In genomic region chr4:134237582-134238278, GRCm38 (mm10) we compare ENCODE assay signal across 10 mouse cellular contexts. TPM values are rescaled to one million over a fixed set of nuclear protein-coding genes. Genes with fewer than 3 reads are reported as not detected.
DNase-seq lines count a peak whose midpoint lies in the region; ATAC-seq and TF ChIP-seq lines count a peak whose summit lies in the region.
"Had no signal": no experiment of that assay in that cellular context is flagged by ENCODE, and none has a peak within 500 bp of the region (broad histone marks: within the 10 kb centered on the region; RNA-seq: fewer than 3 reads in every experiment).

No protein-coding gene starts in this region.

- DNase-seq in gastrocnemius, adult 18-20 months (ENCODE audit: low spot score) = peak; percentile 75
- no peak for DNase-seq in gastrocnemius, postnatal 4 days (ENCODE audit: low spot score in 2 of 2)
- DNase-seq in lung, embryonic 14.5 days = no peak
- DNase-seq in lung, postnatal 4 days = no peak
- DNase-seq in limb, embryonic 10.5 days (ENCODE audit: low spot score) = no peak
- DNase-seq in skeletal muscle tissue, adult 2 months (ENCODE audit: low read depth, low spot score) = peak; percentile 70
- DNase-seq in c-Kit-positive CD71-positive TER-119-positive erythroid progenitor cells, embryonic 14.5 days (ENCODE audit: low spot score) = no peak
- no peak for DNase-seq in layer of hippocampus, adult 9-10 months (ENCODE audit: low spot score)

- peak; percentile 50; the same call in 1 of the 2 replicates for ATAC-seq in lung, embryonic 14.5 days (ENCODE audit: insufficient read depth)

- no peak for TF ChIP-seq CTCF in lung, embryonic 14.5 days (IDR thresholded peaks at IDR 0.05; ENCODE audit: low read depth)

- peak overlapping the region; percentile 46; the same call in 1 of the 2 replicates for H3K27ac ChIP-seq in lung, embryonic 14.5 days (ENCODE audit: low read depth)
- H3K27ac ChIP-seq in limb, embryonic 10.5 days = peak overlapping the region; percentile 56; the same call in 1 of the 2 replicates

- peak overlapping the region; percentile 39 for H3K4me3 ChIP-seq in lung, embryonic 14.5 days (ENCODE audit: low read depth, low read length)
- H3K4me3 ChIP-seq in limb, embryonic 10.5 days = peak overlapping the region; percentile 40

- H3K27me3 ChIP-seq in lung, embryonic 14.5 days (ENCODE audit: insufficient read depth, low read length) = no peaks in the 10 kb centered on the region; the same call in 1 of the 2 replicates
- H3K27me3 ChIP-seq in limb, embryonic 10.5 days (ENCODE audit: low read depth, poor library complexity, severe bottlenecking) = peaks cover 47% of the 10 kb centered on the region

- H3K4me1 ChIP-seq in lung, embryonic 14.5 days (ENCODE audit: insufficient read depth) = no peaks in the 10 kb centered on the region
- peaks cover 16% of the 10 kb centered on the region for H3K4me1 ChIP-seq in limb, embryonic 10.5 days

- H3K9me3 ChIP-seq in lung, embryonic 14.5 days (ENCODE audit: low read depth, low read length) = no peaks in the 10 kb centered on the region
- no peaks in the 10 kb centered on the region for H3K9me3 ChIP-seq in limb, embryonic 10.5 days (replicated peaks)

- H3K4me2 ChIP-seq in lung, embryonic 14.5 days = peak overlapping the region; percentile 56

- WGBS in lung, embryonic 14.5 days = 11% methylated on average over 19 of the region's 19 CpGs
- WGBS in limb, embryonic 10.5 days = 19% methylated on average over 19 of the region's 19 CpGs

- H3K9ac ChIP-seq in lung, embryonic 14.5 days = peak overlapping the region; percentile 43

- no peaks in the 10 kb centered on the region for H3K36me3 ChIP-seq in lung, embryonic 14.5 days (ENCODE audit: insufficient read depth)
- H3K36me3 ChIP-seq in limb, embryonic 10.5 days = no peaks in the 10 kb centered on the region; the same call in 1 of the 2 replicates

RNA-seq across cellular contexts. Expression of gene Cnksr1, which starts 0.5 kb away (rescaled TPM):
- total RNA-seq in gastrocnemius, adult 18-20 months (2021) = 10 to 100 TPM; 44.4 to 65.0 TPM
- total RNA-seq in gastrocnemius, postnatal 4 days (2021) = 1 to 10 TPM; 1.8 to 2.3 TPM
- 6.2 TPM in 2 replicates for polyA plus RNA-seq in lung, embryonic 14.5 days (2014; fragmentation: Nextera tagmentation; extraction: Ambion mirVana)
- 0.76 and 1.1 TPM in 2 replicates for polyA plus RNA-seq in limb, embryonic 10.5 days (2016; fragmentation: Nextera tagmentation; extraction: Ambion mirVana)

RNA-seq across cellular contexts. Expression of gene E130218I03Rik, which starts 5.7 kb away (rescaled TPM):
- under 1 TPM; 0.69 to 0.73 TPM for total RNA-seq in gastrocnemius, adult 18-20 months (2021)
- total RNA-seq in gastrocnemius, postnatal 4 days (2021) = not detected
- 0.29 and 0.41 TPM in 2 replicates for polyA plus RNA-seq in lung, embryonic 14.5 days (2014; fragmentation: Nextera tagmentation; extraction: Ambion mirVana)
- polyA plus RNA-seq in limb, embryonic 10.5 days (2016; fragmentation: Nextera tagmentation; extraction: Ambion mirVana) = 0.60 and 0.79 TPM in 2 replicates
- total RNA-seq: left cerebral cortex, adult 18-20 months had no signal

RNA-seq across cellular contexts. Expression of gene Zfp593, which starts 7.7 kb away (rescaled TPM):
- total RNA-seq in gastrocnemius, adult 18-20 months (2021) = 1 to 10 TPM; 4.7 to 5.7 TPM
- 1 to 10 TPM; 5.8 to 6.1 TPM for total RNA-seq in gastrocnemius, postnatal 4 days (2021)
- 16.4 and 17.5 TPM in 2 replicates for polyA plus RNA-seq in lung, embryonic 14.5 days (2014; fragmentation: Nextera tagmentation; extraction: Ambion mirVana)
- polyA plus RNA-seq in limb, embryonic 10.5 days (2016; fragmentation: Nextera tagmentation; extraction: Ambion mirVana) = 19.0 and 23.5 TPM in 2 replicates

RNA-seq across cellular contexts. Expression of gene Gm30191, which starts 9.0 kb away (rescaled TPM):
- total RNA-seq in gastrocnemius, adult 18-20 months (2021) = not detected
- total RNA-seq in gastrocnemius, postnatal 4 days (2021) = not detected
- polyA plus RNA-seq in lung, embryonic 14.5 days (2014; fragmentation: Nextera tagmentation; extraction: Ambion mirVana) = not detected in 2 replicates
- not detected in 2 replicates for polyA plus RNA-seq in limb, embryonic 10.5 days (2016; fragmentation: Nextera tagmentation; extraction: Ambion mirVana)
- total RNA-seq: left cerebral cortex, adult 18-20 months had no signal
- polyA plus RNA-seq: C2C12 had no signal

RNA-seq across cellular contexts. Expression of gene Catsper4, which starts 10.5 kb away (rescaled TPM):
- 1 to 10 TPM in 1 of 2 experiments, under 1 TPM in 1; 0.84 to 2.9 TPM for total RNA-seq in gastrocnemius, adult 18-20 months (2021)
- not detected for total RNA-seq in gastrocnemius, postnatal 4 days (2021)
- polyA plus RNA-seq in lung, embryonic 14.5 days (2014; fragmentation: Nextera tagmentation; extraction: Ambion mirVana) = 0.12 TPM in 1 of 2 replicates, not detected in the other
- not detected in 2 replicates for polyA plus RNA-seq in limb, embryonic 10.5 days (2016; fragmentation: Nextera tagmentation; extraction: Ambion mirVana)
- total RNA-seq: left cerebral cortex, adult 18-20 months had no signal
- polyA plus RNA-seq: C2C12 had no signal

Comparison
In these comparisons a context has a peak if more than half of its experiments do, and no peak if none do; other contexts are left out.
1. DNase-seq: peak in gastrocnemius, adult 18-20 months (single experiment) and skeletal muscle tissue, adult 2 months (single experiment); none in gastrocnemius, postnatal 4 days (0 of 2), lung, embryonic 14.5 days (single experiment), lung, postnatal 4 days (0 of 2), limb, embryonic 10.5 days (single experiment), c-Kit-positive CD71-positive TER-119-positive erythroid progenitor cells, embryonic 14.5 days (single experiment) and layer of hippocampus, adult 9-10 months (single experiment).
2. RNA of gene Cnksr1, which starts 0.5 kb away (total RNA-seq): 44.4 to 65.0 TPM in gastrocnemius, adult 18-20 months; 1.8 to 2.3 TPM in gastrocnemius, postnatal 4 days; every median in the first group is over 10 times any median in the second.